Mouse (Mus musculus): Measurements from ENCODE around the gene Neurog1. TPM values are rescaled to one million over a fixed set of nuclear protein-coding genes. Genes with fewer than 3 reads are reported as not detected.

Gene Neurog1
- total and polyA plus RNA-seq, 3 experiments = not detected

DNA sequence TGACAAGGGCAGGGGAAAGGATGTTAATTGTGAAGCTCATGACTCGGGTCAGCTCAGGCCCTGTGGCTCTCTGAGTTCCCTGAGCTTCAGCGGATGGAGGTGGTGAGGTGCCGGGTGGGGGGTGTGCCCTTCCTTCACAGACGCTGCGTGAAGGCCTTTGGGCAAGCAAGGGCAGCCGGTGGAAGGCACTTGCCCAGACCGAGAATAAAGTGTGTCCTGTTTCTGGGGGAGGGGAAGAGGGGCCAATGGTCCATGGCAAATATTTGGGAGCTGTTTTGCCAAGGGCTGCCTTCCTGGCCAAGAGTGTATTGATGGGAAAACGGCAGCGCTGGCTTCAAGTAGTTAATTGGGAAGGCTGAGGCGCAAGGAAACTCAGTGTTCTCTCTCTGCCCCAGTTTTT, 42.9 kb upstream of the Neurog1 start:
- Histone ChIP-seq H3K9ac (ENCODE audit: control insufficient read depth, low read depth, low read length, poor library complexity, severe bottlenecking) (no peak overlapping the region), H3K4me3 (ENCODE audit: control insufficient read depth in 1 of 2, insufficient read depth in 1 of 2, low read depth in 2 of 2, low read length in 2 of 2) (no peak overlapping the region), H3K27ac (ENCODE audit: control insufficient read depth, low read depth, low read length) (no peak overlapping the region), H3K36me3 (ENCODE audit: control insufficient read depth in 1 of 2, insufficient read depth in 2 of 2, low read length in 2 of 2) (no peaks in the 10 kb centered on the region), H3K9me3 (replicated peaks; ENCODE audit: insufficient read depth, low read length) (no peaks in the 10 kb centered on the region), H3K27me3 (ENCODE audit: control insufficient read depth in 1 of 2, insufficient read depth in 2 of 2, low read length in 2 of 2) (no peaks in the 10 kb centered on the region), H3K4me1 (ENCODE audit: control insufficient read depth in 1 of 2, insufficient read depth in 2 of 2, low read length in 2 of 2) (no peaks in the 10 kb centered on the region), H3K79me2 (ENCODE audit: control insufficient read depth, insufficient read depth, low read length, poor library complexity) (no peaks in the 10 kb centered on the region)
- TF ChIP-seq SMC3 (IDR thresholded peaks at IDR 0.05; ENCODE audit: low read depth, low read length) (no peak), ETS1 (IDR thresholded peaks at IDR 0.05; ENCODE audit: low read depth, low read length) (no peak), GABPA (IDR thresholded peaks at IDR 0.05; ENCODE audit: low read depth, low read length) (no peak), USF1 (IDR thresholded peaks at IDR 0.05; ENCODE audit: low read depth, low read length) (no peak), RCOR1 (IDR thresholded peaks at IDR 0.05; ENCODE audit: low read depth, low read length) (no peak), MYB (IDR thresholded peaks at IDR 0.05; ENCODE audit: low read depth, low read length) (no peak), MAFK (IDR thresholded peaks at IDR 0.05; ENCODE audit: borderline replicate concordance, low read depth, low read length) (no peak), GATA1 (IDR thresholded peaks at IDR 0.05; ENCODE audit: low read depth, low read length) (no peak), TBP (IDR thresholded peaks at IDR 0.05; ENCODE audit: low read depth, low read length) (no peak), CTCF (IDR thresholded peaks at IDR 0.05 in 2 of 3, conservative IDR thresholded peaks at IDR 0.05 in 1 of 3; ENCODE audit: control insufficient read depth in 1 of 3, insufficient read depth in 1 of 3, low read depth in 2 of 3, low read length in 3 of 3, poor library complexity in 1 of 3, severe bottlenecking in 1 of 3) (no peak), ZC3H11A (IDR thresholded peaks at IDR 0.05; ENCODE audit: low read depth, low read length) (no peak), KAT2A (conservative IDR thresholded peaks at IDR 0.05; ENCODE audit: low read depth, low read length) (no peak), MAZ (IDR thresholded peaks at IDR 0.05; ENCODE audit: low read depth, low read length) (no peak)
- no peak for DNase-seq (ENCODE audit: low read depth, low spot score)

GRCm38 (mm10) chr13:56289998-56290397, 38.0 kb upstream of the Neurog1 start:
- no peak overlapping the region for H3K9ac ChIP-seq (ENCODE audit: control insufficient read depth, low read depth, low read length, poor library complexity, severe bottlenecking)
- DNase-seq (ENCODE audit: low read depth, low spot score) = no peak
- TF ChIP-seq MEF2A (IDR thresholded peaks at IDR 0.05; ENCODE audit: extremely low read depth, insufficient replicate concordance, low read depth, low read length, poor library complexity, severe bottlenecking) = no peak
- TF ChIP-seq CTCF (IDR thresholded peaks at IDR 0.05 in 2 of 3, conservative IDR thresholded peaks at IDR 0.05 in 1 of 3; ENCODE audit: control insufficient read depth in 1 of 3, insufficient read depth in 1 of 3, low read depth in 2 of 3, low read length in 3 of 3, poor library complexity in 1 of 3, severe bottlenecking in 1 of 3) = peak in 1 of 3 experiments; percentile 10; a peak in 2 of 6 replicates
- no peaks in the 10 kb centered on the region for H3K79me2 ChIP-seq (ENCODE audit: control insufficient read depth, insufficient read depth, low read length, poor library complexity)
- H3K36me3 ChIP-seq (ENCODE audit: control insufficient read depth in 1 of 2, insufficient read depth in 2 of 2, low read length in 2 of 2) = no peaks in the 10 kb centered on the region
- no peak overlapping the region for H3K4me3 ChIP-seq (ENCODE audit: control insufficient read depth in 1 of 2, insufficient read depth in 1 of 2, low read depth in 2 of 2, low read length in 2 of 2)
- no peak overlapping the region for H3K27ac ChIP-seq (ENCODE audit: control insufficient read depth, low read depth, low read length)
- no peaks in the 10 kb centered on the region for H3K4me1 ChIP-seq (ENCODE audit: control insufficient read depth in 1 of 2, insufficient read depth in 2 of 2, low read length in 2 of 2)
- no peaks in the 10 kb centered on the region for H3K9me3 ChIP-seq (replicated peaks; ENCODE audit: insufficient read depth, low read length)
- no peaks in the 10 kb centered on the region for H3K27me3 ChIP-seq (ENCODE audit: control insufficient read depth in 1 of 2, insufficient read depth in 2 of 2, low read length in 2 of 2)

DNA sequence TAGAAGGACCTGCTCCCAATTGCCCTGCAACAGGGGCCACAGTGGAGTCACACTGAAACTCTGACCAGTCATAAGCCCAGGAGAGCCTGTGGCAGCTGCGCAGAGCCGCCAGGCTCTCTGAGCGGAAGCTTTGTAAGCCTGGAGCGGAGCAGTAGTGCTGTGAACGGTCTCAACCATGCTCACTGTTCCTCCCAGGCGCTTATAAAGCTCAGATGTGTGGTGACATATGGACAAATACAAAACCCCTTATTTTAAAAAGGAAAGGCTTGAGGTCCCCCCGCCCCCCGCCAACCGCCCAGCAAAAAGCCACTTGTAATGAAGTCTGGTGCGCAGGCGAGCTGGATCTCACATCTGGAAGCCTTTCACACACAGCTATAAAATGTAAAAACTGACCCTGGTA, 37.3 kb upstream of the Neurog1 start:
- Histone ChIP-seq H3K27ac (ENCODE audit: control insufficient read depth, low read depth, low read length) (no peak overlapping the region), H3K4me3 (ENCODE audit: control insufficient read depth in 1 of 2, insufficient read depth in 1 of 2, low read depth in 2 of 2, low read length in 2 of 2) (no peak overlapping the region), H3K4me1 (ENCODE audit: control insufficient read depth in 1 of 2, insufficient read depth in 2 of 2, low read length in 2 of 2) (no peaks in the 10 kb centered on the region), H3K9me3 (replicated peaks; ENCODE audit: insufficient read depth, low read length) (no peaks in the 10 kb centered on the region), H3K27me3 (ENCODE audit: control insufficient read depth in 1 of 2, insufficient read depth in 2 of 2, low read length in 2 of 2) (no peaks in the 10 kb centered on the region), H3K9ac (ENCODE audit: control insufficient read depth, low read depth, low read length, poor library complexity, severe bottlenecking) (no peak overlapping the region), H3K36me3 (ENCODE audit: control insufficient read depth in 1 of 2, insufficient read depth in 2 of 2, low read length in 2 of 2) (no peaks in the 10 kb centered on the region), H3K79me2 (ENCODE audit: control insufficient read depth, insufficient read depth, low read length, poor library complexity) (no peaks in the 10 kb centered on the region)
- TF ChIP-seq CTCF (IDR thresholded peaks at IDR 0.05 in 2 of 3, conservative IDR thresholded peaks at IDR 0.05 in 1 of 3; ENCODE audit: control insufficient read depth in 1 of 3, insufficient read depth in 1 of 3, low read depth in 2 of 3, low read length in 3 of 3, poor library complexity in 1 of 3, severe bottlenecking in 1 of 3) = no peak
- no peak for TF ChIP-seq USF2 (IDR thresholded peaks at IDR 0.05; ENCODE audit: borderline replicate concordance in 1 of 2, insufficient read depth in 1 of 2, low read depth in 1 of 2, low read length in 2 of 2)
- TF ChIP-seq CHD2 (IDR thresholded peaks at IDR 0.05; ENCODE audit: low read length) = no peak
- no peak for TF ChIP-seq USF1 (IDR thresholded peaks at IDR 0.05; ENCODE audit: low read depth, low read length)
- TF ChIP-seq HCFC1 (IDR thresholded peaks at IDR 0.05; ENCODE audit: low read depth, low read length) = no peak
- TF ChIP-seq POLR2A (IDR thresholded peaks at IDR 0.05; ENCODE audit: control insufficient read depth in 1 of 2, insufficient read depth in 1 of 2, low read depth in 1 of 2, low read length in 2 of 2, poor library complexity in 1 of 2) = no peak
- no peak for TF ChIP-seq JUND (IDR thresholded peaks at IDR 0.05; ENCODE audit: low read depth, low read length)
- no peak for TF ChIP-seq KAT2A (conservative IDR thresholded peaks at IDR 0.05; ENCODE audit: low read depth, low read length)
- no peak for DNase-seq (ENCODE audit: low read depth, low spot score)
